Mouse (Mus musculus) neural tube, embryonic 11.5 days (tissue): ENCODE results near the gene Hpdl. TPM values are rescaled to one million over a fixed set of nuclear protein-coding genes. Genes with fewer than 3 reads are reported as not detected.

Experiments
- ATAC-seq: fragments of 200-750 bp; cut with Nextera tagmentation; 2 replicates; pipeline ENCODE4 v1.8.0; 2017; ENCODE audit warnings: moderate number of reproducible peaks, mild to moderate bottlenecking, moderate TSS enrichment, moderate library complexity; ENCODE audit not compliant: insufficient read depth, low FRiP score, low TSS enrichment
- DNase-seq: peaks from one replicate; pipeline ENCODE4 v3.0.0-alpha.2; 2015; ENCODE audit warnings: low spot score
- H3K27ac ChIP-seq: fragments of 300-500 bp; sonication (generic); 2 replicates; pipeline ENCODE4 v1.5.1; 2014; ENCODE audit warnings: low read depth, mild to moderate bottlenecking, low read length
- H3K27me3 ChIP-seq: fragments of 300-500 bp; sonication (generic); 2 replicates; pipeline ENCODE4 v1.6.1; 2014; ENCODE audit warnings: mild to moderate bottlenecking, low read length, mixed read lengths; ENCODE audit not compliant: control insufficient read depth, insufficient read depth
- H3K36me3 ChIP-seq: fragments of 300-500 bp; sonication (generic); 2 replicates; pipeline ENCODE4 v1.6.1; 2014; ENCODE audit warnings: mild to moderate bottlenecking, low read length, moderate library complexity, mixed read lengths; ENCODE audit not compliant: control insufficient read depth, insufficient read depth
- H3K4me1 ChIP-seq: fragments of 300-500 bp; sonication (generic); 2 replicates; pipeline ENCODE4 v1.6.1; 2014; ENCODE audit warnings: low read length, mixed read lengths; ENCODE audit not compliant: control insufficient read depth, insufficient read depth
- H3K4me2 ChIP-seq: fragments of 300-500 bp; sonication (generic); 2 replicates; pipeline ENCODE4 v1.6.1; 2014; ENCODE audit warnings: low read depth, mild to moderate bottlenecking, moderate library complexity
- H3K4me3 ChIP-seq: fragments of 300-500 bp; sonication (generic); 2 replicates; pipeline ENCODE4 v1.5.1; 2014; ENCODE audit warnings: low read depth, low read length
- H3K9ac ChIP-seq: fragments of 300-500 bp; sonication (generic); 2 replicates; pipeline ENCODE4 v1.6.1; 2014; ENCODE audit warnings: mild to moderate bottlenecking, low read length
- H3K9me3 ChIP-seq: fragments of 300-500 bp; sonication (generic); 2 replicates; pipeline ENCODE4 v1.6.1; 2016; ENCODE audit warnings: low read length; ENCODE audit not compliant: control insufficient read depth
- WGBS: fragments of 180-500 bp; shearing (Covaris S2); extraction: QIAGEN DNeasy Blood & Tissue Kit; methylation state at CpG from one replicate; pipeline ENCODE4 v1.1.7; 2014; 5-methylcytosine and 5-hydroxymethylcytosine counted together
- polyA plus RNA-seq: library from polyadenylated mRNA; unstranded; fragments of >200 nt; fragmentation: Nextera tagmentation; extraction: Ambion mirVana; gene quantifications from 2 replicates; pipeline ENCODE4 v1.2.1, GENCODE M21; 2014

The Hpdl gene
- 1.2 and 1.3 TPM in 2 replicates for polyA plus RNA-seq

- no peak for DNase-seq
- Histone ChIP-seq H3K4me1 (peaks cover 11% of the 10 kb centered on the region), H3K9me3 (no peaks in the 10 kb centered on the region), H3K4me3 (peak within 1 kb of the TSS; percentile 42), H3K9ac (peak within 1 kb of the TSS; percentile 58), H3K27ac (no peak within 1 kb of the TSS), H3K27me3 (peaks cover 10% of the 10 kb centered on the region; the same call in 1 of the 2 replicates), H3K36me3 (no peaks in the 10 kb centered on the region; the same call in 1 of the 2 replicates), H3K4me2 (peak within 1 kb of the TSS; percentile 85)
- 12% methylated on average over 9 of the region's 9 CpGs for WGBS
- no peak; the same call in 1 of the 2 replicates for ATAC-seq
Observed at GRCm38 (mm10) chr4:116821694-116822016, at the start of gene Hpdl. Gene Hpdl (minus strand): TSS chr4:116821707.

GRCm38 (mm10) chr4:116869898-116870297 is 48.4 kb upstream of the Hpdl start:
- H3K9ac ChIP-seq = no peak overlapping the region
- no peak for ATAC-seq
- H3K9me3 ChIP-seq = no peaks in the 10 kb centered on the region
- no peak overlapping the region for H3K4me3 ChIP-seq
- 64% methylated on average over 3 of the region's 3 CpGs for WGBS
- H3K4me1 ChIP-seq = no peaks in the 10 kb centered on the region
- H3K36me3 ChIP-seq = no peaks in the 10 kb centered on the region
- no peak for DNase-seq
- no peak overlapping the region for H3K27ac ChIP-seq
- no peaks in the 10 kb centered on the region for H3K27me3 ChIP-seq
- no peak overlapping the region for H3K4me2 ChIP-seq

DNA sequence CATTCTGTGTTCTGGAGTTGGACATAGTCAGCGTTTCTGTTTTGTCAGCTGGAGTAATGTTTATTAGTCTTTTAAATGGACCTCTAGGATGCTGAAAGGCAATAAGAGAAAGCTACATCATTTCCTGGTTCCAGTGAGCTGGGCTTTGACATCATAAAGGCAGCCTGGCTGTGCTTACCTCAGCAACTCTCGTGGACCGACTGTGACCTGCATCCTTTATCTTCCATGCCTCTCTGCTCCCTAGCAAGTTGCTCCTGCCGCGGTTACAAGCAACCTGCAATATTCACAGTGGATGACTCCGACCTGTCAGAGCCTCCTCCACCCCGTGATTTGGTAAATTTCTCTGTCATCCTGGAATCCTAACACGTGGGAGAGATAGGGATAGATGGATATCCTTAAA is 40.5 kb upstream of the Hpdl start:
- Histone ChIP-seq H3K9ac (no peak overlapping the region), H3K27ac (no peak overlapping the region)
- DNase-seq = no peak

GRCm38 (mm10) chr4:116859711-116860110 is 38.2 kb upstream of the Hpdl start:
- Histone ChIP-seq H3K4me1 (no peaks in the 10 kb centered on the region), H3K27me3 (no peaks in the 10 kb centered on the region), H3K4me2 (no peak overlapping the region), H3K4me3 (no peak overlapping the region), H3K9me3 (no peaks in the 10 kb centered on the region), H3K9ac (no peak overlapping the region), H3K36me3 (no peaks in the 10 kb centered on the region), H3K27ac (no peak overlapping the region)
- no peak for ATAC-seq
- 74% methylated on average over 5 of the region's 5 CpGs for WGBS
- DNase-seq = no peak

More for the DNA sequence above, 40.5 kb upstream of the Hpdl start:
- WGBS = 77% methylated on average over 8 of the region's 8 CpGs
- H3K4me3 ChIP-seq = no peak overlapping the region
- H3K27me3 ChIP-seq = no peaks in the 10 kb centered on the region
- H3K4me2 ChIP-seq = no peak overlapping the region
- no peaks in the 10 kb centered on the region for H3K36me3 ChIP-seq
- H3K9me3 ChIP-seq = no peaks in the 10 kb centered on the region
- H3K4me1 ChIP-seq = no peaks in the 10 kb centered on the region
- no peak for ATAC-seq

DNA sequence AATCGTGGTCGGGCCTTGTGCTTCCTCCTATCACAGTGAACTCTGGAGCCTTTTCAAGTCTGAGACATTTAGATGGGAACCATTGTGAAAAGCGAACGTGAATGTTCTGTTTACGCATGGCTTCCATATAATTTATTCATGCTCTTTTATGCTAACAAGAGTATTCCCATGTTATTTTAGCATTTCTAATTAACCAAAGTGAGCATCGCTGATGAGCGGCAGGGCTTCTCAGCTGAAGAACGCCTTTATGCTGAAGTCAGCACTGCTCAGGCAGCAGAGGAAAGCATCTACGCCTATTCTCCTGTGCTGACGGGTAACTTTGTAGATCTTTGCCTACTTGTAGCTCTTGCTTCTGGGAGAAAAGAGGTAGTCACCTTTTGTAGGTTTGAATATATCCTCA is 35.7 kb upstream of the Hpdl start:
- no peak for DNase-seq
- H3K9ac ChIP-seq = no peak overlapping the region
- no peak for ATAC-seq
- no peak overlapping the region for H3K27ac ChIP-seq
- H3K27me3 ChIP-seq = no peaks in the 10 kb centered on the region
- no peaks in the 10 kb centered on the region for H3K9me3 ChIP-seq
- no peaks in the 10 kb centered on the region for H3K36me3 ChIP-seq
- no peak overlapping the region for H3K4me3 ChIP-seq
- 0 out of 2 replicates have a peak, but pooled peaks cover 2% of the 10 kb centered on the region for H3K4me1 ChIP-seq
- WGBS = 85% methylated on average over 10 of the region's 10 CpGs
- no peak overlapping the region for H3K4me2 ChIP-seq

- Histone ChIP-seq H3K27ac (no peak overlapping the region), H3K9ac (no peak overlapping the region), H3K4me2 (no peak overlapping the region), H3K4me3 (no peak overlapping the region), H3K27me3 (no peaks in the 10 kb centered on the region), H3K9me3 (no peaks in the 10 kb centered on the region), H3K4me1 (0 out of 2 replicates have a peak, but pooled peaks cover 2% of the 10 kb centered on the region), H3K36me3 (no peaks in the 10 kb centered on the region)
- DNase-seq (no peak), ATAC-seq (no peak; the same call in 1 of the 2 replicates)
- 8% methylated on average over 2 of the region's 2 CpGs for WGBS
Observed at GRCm38 (mm10) chr4:116854286-116854685, 32.8 kb upstream of the Hpdl start.

DNA sequence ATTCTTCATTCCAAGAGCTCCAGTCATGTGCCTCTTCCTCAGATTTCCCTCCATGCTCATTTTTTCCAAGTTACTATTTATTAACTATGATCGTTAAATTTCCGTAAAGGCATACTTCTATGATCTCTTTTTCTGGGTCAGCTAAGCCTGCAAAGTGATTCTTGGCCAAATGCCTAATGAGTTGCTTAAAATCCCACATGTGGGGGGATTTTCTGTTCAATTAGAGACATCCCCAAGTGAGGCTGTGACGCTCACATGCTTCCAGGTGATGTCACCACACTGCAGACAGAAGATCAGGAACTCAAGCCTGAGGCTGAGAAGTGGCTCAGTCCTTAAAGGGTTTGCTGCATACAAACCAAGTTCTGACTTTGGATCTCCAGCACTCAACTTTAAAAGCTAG is 28.4 kb upstream of the Hpdl start:
- no peak for ATAC-seq
- 82% methylated on average over 3 of the region's 3 CpGs for WGBS

GRCm38 (mm10) chr4:116844324-116844723 is 22.8 kb upstream of the Hpdl start:
- H3K9ac ChIP-seq = no peak overlapping the region
- no peaks in the 10 kb centered on the region for H3K9me3 ChIP-seq
- H3K4me2 ChIP-seq = no peak overlapping the region
- H3K27me3 ChIP-seq = no peaks in the 10 kb centered on the region
- H3K27ac ChIP-seq = no peak overlapping the region
- no peak overlapping the region for H3K4me3 ChIP-seq
- no peak for DNase-seq
- H3K36me3 ChIP-seq = no peaks in the 10 kb centered on the region
- no peaks in the 10 kb centered on the region for H3K4me1 ChIP-seq
- 94% methylated on average over 3 of the region's 3 CpGs for WGBS
- ATAC-seq = no peak

More for the DNA sequence above, 28.4 kb upstream of the Hpdl start:
- Histone ChIP-seq H3K4me3 (no peak overlapping the region), H3K9ac (no peak overlapping the region), H3K4me1 (0 out of 2 replicates have a peak, but pooled peaks cover 2% of the 10 kb centered on the region), H3K4me2 (no peak overlapping the region), H3K36me3 (no peaks in the 10 kb centered on the region), H3K9me3 (no peaks in the 10 kb centered on the region), H3K27ac (no peak overlapping the region), H3K27me3 (no peaks in the 10 kb centered on the region)
- no peak for DNase-seq

GRCm38 (mm10) chr4:116840841-116841240 is 19.3 kb upstream of the Hpdl start:
- Histone ChIP-seq H3K9me3 (no peaks in the 10 kb centered on the region), H3K27me3 (no peaks in the 10 kb centered on the region), H3K36me3 (no peaks in the 10 kb centered on the region), H3K4me1 (no peaks in the 10 kb centered on the region), H3K27ac (no peak overlapping the region), H3K4me3 (no peak overlapping the region), H3K4me2 (no peak overlapping the region), H3K9ac (no peak overlapping the region)
- ATAC-seq (no peak), DNase-seq (no peak)
- WGBS = 85% methylated on average over 6 of the region's 6 CpGs
